Mouse (Mus musculus) limb, embryonic 10.5 days (tissue): ENCODE results near the gene Slc36a1. TPM values are rescaled to one million over a fixed set of nuclear protein-coding genes. Genes with fewer than 3 reads are reported as not detected.
A peak's percentile ranks its signal among the peaks of the same experiment; 100 is the strongest.

ENCODE experiments used
- DNase-seq: peaks from one replicate; pipeline ENCODE4 v3.0.0-alpha.2; 2017; ENCODE audit warnings: low spot score
- H3K27ac ChIP-seq: fragments of 300-500 bp; sonication (generic); 2 replicates; pipeline ENCODE4 v1.5.1; 2016; ENCODE audit warnings: mild to moderate bottlenecking
- H3K27me3 ChIP-seq: fragments of 300-500 bp; sonication (generic); 2 replicates; pipeline ENCODE4 v1.6.1; 2016; ENCODE audit warnings: low read depth, mild to moderate bottlenecking; ENCODE audit not compliant: poor library complexity, severe bottlenecking
- H3K36me3 ChIP-seq: fragments of 300-500 bp; sonication (generic); 2 replicates; pipeline ENCODE4 v1.6.1; 2016; ENCODE audit warnings: mild to moderate bottlenecking, moderate library complexity
- H3K4me1 ChIP-seq: fragments of 300-500 bp; sonication (generic); 2 replicates; pipeline ENCODE4 v1.6.1; 2016
- H3K4me3 ChIP-seq: fragments of 300-500 bp; sonication (generic); 2 replicates; pipeline ENCODE4 v1.5.1; 2016; ENCODE audit warnings: mild to moderate bottlenecking, moderate library complexity
- H3K9me3 ChIP-seq: fragments of 300-500 bp; sonication (generic); replicated peaks from 2 replicates; pipeline ENCODE4 v1.6.1; 2016; ENCODE audit warnings: mild to moderate bottlenecking
- WGBS: fragments of 180-500 bp; shearing (Covaris S2); methylation state at CpG from one replicate; pipeline ENCODE4 v1.1.7; 2016; 5-methylcytosine and 5-hydroxymethylcytosine counted together
- polyA plus RNA-seq: library from polyadenylated mRNA; unstranded; fragments of >200 nt; fragmentation: Nextera tagmentation; extraction: Ambion mirVana; gene quantifications from 2 replicates; pipeline ENCODE4 v1.2.1, GENCODE M21; 2016

The Slc36a1 gene
- polyA plus RNA-seq, 1 experiment from 2014 or later = 1.2 TPM

DNA sequence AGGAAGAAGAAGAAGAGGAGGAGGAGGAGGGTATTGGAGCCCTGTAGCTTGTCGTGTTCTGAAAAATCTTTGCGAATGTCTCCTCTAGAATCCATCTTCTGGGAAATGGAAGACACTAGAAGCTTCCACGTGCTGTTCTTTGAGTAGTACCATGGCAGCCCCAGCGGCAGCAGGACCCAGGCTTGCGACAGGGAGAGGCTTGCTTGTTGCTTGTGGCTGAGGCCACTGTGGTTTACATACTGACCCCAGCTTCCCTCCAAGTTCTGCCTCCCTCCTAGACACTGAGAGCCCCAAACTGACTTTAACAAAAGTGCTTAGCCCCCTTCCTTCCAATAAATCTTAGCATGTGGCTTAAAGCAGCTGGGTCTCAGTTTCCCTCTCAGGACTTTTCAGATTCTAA is 19.9 kb upstream of the Slc36a1 start:
- WGBS = 87% methylated on average over 5 of the region's 5 CpGs
- Histone ChIP-seq H3K27ac (no peak overlapping the region), H3K4me1 (peaks cover 10% of the 10 kb centered on the region; the same call in 1 of the 2 replicates), H3K9me3 (no peaks in the 10 kb centered on the region), H3K27me3 (no peaks in the 10 kb centered on the region), H3K36me3 (no peaks in the 10 kb centered on the region), H3K4me3 (no peak overlapping the region)
- DNase-seq = no peak

DNA sequence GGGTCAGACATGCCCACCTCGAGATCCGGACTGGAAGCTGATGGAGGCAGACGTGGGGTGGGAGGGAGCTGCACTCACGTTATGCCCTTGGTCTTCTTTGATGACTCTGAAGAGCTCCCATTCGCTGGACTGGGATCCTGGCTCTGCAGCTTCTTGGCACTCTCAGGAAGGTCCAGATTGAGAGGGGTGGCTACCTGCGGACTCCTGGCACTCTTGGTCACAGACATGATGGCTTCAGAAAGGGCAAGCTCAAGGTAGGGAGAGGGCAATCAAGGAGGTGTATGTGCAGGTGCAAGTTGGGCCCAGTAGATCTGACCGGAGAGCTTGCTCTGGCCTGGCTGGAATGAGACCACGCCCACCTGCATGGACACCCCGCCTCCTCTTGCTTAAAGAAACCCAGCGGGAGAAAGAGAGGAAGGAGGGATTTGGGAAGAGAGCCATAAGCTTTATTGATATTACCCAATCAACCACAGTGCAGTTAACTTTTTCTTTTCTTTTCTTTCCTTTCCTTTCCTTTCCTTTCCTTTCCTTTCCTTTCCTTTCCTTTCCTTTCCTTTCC is 19.3 kb upstream of the Slc36a1 start, which contains the start of gene Slc36a2:
Slc36a2 (minus strand) TSS at position 345 of the 559 bp plus-strand sequence.
- DNase-seq = no peak
- H3K36me3 ChIP-seq = no peaks in the 10 kb centered on the region
- no peak within 1 kb of the TSS for H3K27ac ChIP-seq
- WGBS = 34% methylated on average over 10 of the region's 10 CpGs
- H3K27me3 ChIP-seq = no peaks in the 10 kb centered on the region
- no peak within 1 kb of the TSS for H3K4me3 ChIP-seq
- H3K4me1 ChIP-seq = peaks cover 10% of the 10 kb centered on the region; the same call in 1 of the 2 replicates
- no peaks in the 10 kb centered on the region for H3K9me3 ChIP-seq

DNA sequence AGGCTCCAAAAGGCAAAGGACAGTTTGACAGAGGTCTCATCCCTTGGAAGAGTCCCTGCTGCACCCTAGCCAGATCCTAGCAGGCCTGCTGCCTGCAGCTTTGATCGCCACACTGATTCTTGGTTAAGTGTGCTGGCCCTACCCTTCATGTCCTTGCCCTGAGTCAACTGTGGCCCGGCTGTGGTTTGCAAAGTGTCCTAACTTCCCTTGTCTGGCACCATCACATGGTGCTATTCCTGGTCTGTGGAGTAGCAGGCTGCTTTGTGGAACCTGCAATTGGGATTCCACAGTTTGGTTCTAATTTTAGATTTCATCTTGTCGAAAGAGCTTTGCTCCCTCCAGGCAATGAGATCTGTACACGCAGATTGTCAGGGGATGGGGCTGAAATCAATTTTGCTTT is 16.9 kb upstream of the Slc36a1 start:
- H3K9me3 ChIP-seq = no peaks in the 10 kb centered on the region
- peaks cover 10% of the 10 kb centered on the region; the same call in 1 of the 2 replicates for H3K4me1 ChIP-seq
- no peak overlapping the region for H3K4me3 ChIP-seq
- H3K27me3 ChIP-seq = no peaks in the 10 kb centered on the region
- H3K36me3 ChIP-seq = no peaks in the 10 kb centered on the region
- 86% methylated on average over 4 of the region's 4 CpGs for WGBS
- no peak for DNase-seq
- H3K27ac ChIP-seq = no peak overlapping the region

DNA sequence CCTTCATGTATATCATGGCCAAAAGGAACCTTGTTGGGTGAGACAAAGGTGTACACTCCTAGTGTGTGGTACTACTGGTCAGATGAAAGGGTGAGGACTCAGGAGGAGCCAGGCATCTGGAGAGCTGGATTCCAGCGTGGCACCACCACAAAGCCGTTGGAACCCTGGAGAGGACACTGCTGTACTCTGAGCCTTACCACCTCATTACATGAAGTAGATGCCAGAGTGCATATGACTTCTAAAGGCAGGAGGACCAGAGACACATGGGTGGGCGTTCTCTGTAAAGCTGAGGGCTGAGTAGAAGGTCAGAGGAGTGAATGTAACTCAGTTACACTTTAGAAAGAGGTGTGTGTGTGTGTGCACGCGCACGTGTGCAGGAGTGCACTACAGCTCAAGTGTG is 16.4 kb upstream of the Slc36a1 start:
- Histone ChIP-seq H3K27me3 (no peaks in the 10 kb centered on the region), H3K36me3 (no peaks in the 10 kb centered on the region), H3K27ac (no peak overlapping the region), H3K4me3 (no peak overlapping the region), H3K4me1 (peaks cover 10% of the 10 kb centered on the region; the same call in 1 of the 2 replicates), H3K9me3 (no peaks in the 10 kb centered on the region)
- DNase-seq = no peak
- 84% methylated on average over 6 of the region's 6 CpGs for WGBS

DNA sequence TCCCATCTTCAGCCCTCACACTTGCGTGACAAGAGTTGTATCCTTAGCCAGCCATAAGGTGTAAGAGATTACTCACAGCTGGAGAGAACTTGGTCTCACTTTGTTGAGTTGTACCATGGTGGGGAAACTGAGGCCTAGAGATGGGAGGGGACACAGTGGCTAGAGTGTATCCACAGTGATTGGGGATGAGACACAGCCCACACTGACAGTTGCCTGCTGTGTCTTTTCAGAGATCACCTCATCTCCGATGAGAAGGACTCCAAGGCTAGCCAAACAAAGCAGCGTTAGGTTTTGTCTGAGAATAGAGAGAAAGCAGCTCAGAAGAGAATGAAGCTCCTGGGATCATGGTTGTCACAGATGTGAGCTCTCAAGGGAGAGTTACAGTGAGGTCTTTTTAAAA is 13.9 kb upstream of the Slc36a1 start:
- no peaks in the 10 kb centered on the region for H3K4me1 ChIP-seq
- no peaks in the 10 kb centered on the region for H3K9me3 ChIP-seq
- no peak overlapping the region for H3K27ac ChIP-seq
- H3K4me3 ChIP-seq = no peak overlapping the region
- no peaks in the 10 kb centered on the region for H3K36me3 ChIP-seq
- H3K27me3 ChIP-seq = no peaks in the 10 kb centered on the region
- 88% methylated on average over 3 of the region's 3 CpGs for WGBS
- no peak for DNase-seq

DNA sequence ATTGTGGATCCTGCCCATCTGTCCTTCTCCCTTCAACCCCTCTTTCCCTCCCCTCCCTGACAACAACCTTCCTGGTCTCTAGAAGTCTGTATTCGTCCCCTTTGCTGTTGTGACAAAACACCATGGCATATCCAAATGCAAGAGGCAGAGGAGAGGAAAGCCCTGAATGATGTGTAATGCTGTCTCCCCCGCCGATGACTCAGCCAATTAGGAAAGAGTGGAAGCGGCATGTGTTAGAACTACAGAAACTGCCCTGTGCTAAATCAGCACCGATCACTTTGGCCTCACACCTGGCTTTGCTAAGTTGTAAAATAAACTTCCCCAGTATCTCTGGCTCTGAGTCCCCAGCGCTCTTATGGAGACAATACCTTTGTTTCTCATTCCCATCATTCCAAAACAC is 7.1 kb upstream of the Slc36a1 start:
- Histone ChIP-seq H3K9me3 (no peaks in the 10 kb centered on the region), H3K36me3 (no peaks in the 10 kb centered on the region), H3K27ac (no peak overlapping the region), H3K4me3 (no peak overlapping the region), H3K4me1 (no peaks in the 10 kb centered on the region), H3K27me3 (no peaks in the 10 kb centered on the region)
- no peak for DNase-seq
- 65% methylated on average over 6 of the region's 6 CpGs for WGBS

DNA sequence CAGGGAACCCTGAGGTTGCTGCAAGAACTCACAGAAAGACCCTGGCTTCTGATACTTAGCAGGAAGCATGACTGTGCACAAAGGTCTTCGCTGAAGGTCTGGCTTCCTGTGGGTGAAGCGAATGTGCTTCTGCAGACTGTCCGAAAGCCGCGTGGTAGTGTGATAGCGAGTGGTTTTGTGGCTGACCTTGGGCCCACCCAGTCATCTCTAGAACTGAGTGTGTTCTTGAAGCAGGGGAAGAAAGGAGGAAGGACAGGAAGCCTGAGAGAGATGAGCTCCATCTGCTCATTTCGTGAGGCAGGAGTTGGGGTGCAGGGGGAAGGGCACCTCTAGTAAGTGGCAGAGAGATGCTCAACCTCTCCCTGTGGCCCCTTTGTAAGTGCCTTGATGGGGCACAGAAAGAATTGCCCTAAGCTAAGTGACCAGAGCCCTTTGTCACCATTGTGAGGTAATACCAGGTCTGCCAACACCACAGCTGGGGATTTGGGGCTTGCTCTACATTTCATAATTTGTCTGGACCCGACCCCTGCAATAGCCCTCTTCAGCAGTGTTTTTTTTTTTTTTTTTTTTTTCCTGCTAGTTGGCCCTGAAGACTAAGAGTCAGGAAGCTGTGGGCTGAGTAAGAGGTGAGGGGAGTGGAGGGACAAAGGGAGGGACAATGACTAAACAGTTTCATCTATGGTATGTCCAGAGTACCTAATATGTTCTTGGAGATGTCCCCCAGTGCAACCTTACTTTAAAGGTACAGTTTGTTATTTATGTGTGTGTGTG is 6.2 kb upstream of the Slc36a1 start:
- Histone ChIP-seq H3K27ac (no peak overlapping the region), H3K36me3 (no peaks in the 10 kb centered on the region), H3K4me3 (no peak overlapping the region), H3K4me1 (no peaks in the 10 kb centered on the region), H3K27me3 (no peaks in the 10 kb centered on the region), H3K9me3 (no peaks in the 10 kb centered on the region)
- DNase-seq = no peak
- 85% methylated on average over 8 of the region's 8 CpGs for WGBS

DNA sequence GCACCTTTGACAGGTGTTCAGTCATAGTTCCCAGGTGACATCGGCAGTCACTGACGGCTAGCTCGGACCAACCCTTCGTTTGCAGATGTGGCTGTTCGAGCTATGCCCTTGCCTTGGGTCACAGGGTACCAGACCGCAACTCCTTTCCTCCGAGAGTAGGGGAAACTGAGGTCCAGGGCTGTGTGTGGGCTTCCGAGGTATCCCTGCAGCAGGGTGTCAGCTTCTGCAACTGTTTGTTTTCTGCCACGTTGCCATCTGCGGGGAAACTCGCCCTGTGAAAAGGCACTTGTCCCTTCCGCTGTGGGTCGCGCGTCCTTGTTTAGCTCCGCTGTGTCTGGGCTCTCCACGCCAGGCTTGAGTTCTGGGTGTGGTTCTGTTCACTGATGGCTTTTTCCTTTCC is 452 bp downstream of the Slc36a1 start:
- Histone ChIP-seq H3K27me3 (no peaks in the 10 kb centered on the region), H3K9me3 (no peaks in the 10 kb centered on the region), H3K36me3 (no peaks in the 10 kb centered on the region), H3K4me1 (peaks cover 19% of the 10 kb centered on the region), H3K27ac (peak overlapping the region; percentile 78), H3K4me3 (peak overlapping the region; percentile 76)
- no peak for DNase-seq
- 10% methylated on average over 17 of the region's 17 CpGs for WGBS

DNA sequence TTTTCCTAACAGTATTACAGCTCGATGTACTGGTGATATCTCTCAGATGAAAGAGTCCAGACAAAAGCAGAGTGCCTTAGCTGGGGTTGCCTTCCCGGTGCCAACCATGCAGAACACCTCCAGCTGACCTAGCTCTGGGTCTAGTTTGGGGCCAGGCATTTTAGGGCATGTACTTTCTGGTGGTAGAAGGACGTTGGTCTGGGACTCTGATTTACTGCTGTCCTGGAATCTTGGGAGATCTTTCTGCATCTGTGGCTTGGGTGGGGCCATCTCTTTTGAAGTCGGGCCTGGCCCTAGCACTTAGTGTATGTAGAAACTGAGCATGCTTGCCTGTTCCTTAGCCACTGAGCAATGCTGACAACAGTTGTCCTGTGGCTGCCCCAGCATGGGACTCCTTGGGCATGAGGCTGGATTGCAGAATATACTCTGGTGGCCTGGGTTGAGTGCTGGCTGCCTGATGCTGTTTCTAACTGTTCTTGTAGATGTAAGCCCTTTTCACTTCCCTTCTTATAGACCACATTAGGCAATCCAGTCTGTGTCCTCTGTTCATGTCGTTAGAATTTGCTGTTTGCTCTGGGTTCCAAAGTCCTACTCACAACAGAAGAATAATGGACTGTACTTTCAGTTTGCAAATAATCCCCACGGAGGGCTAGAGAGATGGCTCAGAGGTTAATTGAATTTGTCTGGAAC is 4.0 kb downstream of the Slc36a1 start:
- Histone ChIP-seq H3K27ac (no peak overlapping the region), H3K4me3 (no peak overlapping the region), H3K9me3 (no peaks in the 10 kb centered on the region), H3K36me3 (no peaks in the 10 kb centered on the region), H3K27me3 (no peaks in the 10 kb centered on the region), H3K4me1 (peaks cover 36% of the 10 kb centered on the region)
- DNase-seq = no peak
- 70% methylated on average over 6 of the region's 6 CpGs for WGBS

DNA sequence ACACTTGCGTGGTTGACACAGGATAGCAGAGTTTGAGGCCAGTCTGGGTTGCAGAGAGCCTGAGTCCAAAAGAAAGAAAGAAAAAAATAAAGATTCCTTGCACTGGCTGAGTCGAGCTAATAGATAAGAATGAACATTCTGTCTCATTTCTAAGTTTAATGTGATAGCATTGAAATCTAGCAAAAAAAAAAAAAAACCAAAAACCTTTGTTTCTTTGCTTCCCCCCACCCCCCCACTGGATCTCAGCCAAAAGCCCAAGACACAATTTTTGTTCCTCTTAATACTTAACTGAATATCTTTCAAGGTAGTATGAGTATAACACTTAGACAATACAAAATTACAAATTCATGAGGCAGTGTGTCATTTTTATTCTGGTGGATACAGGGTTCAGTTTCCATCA is 4.9 kb downstream of the Slc36a1 start:
- Histone ChIP-seq H3K9me3 (no peaks in the 10 kb centered on the region), H3K4me1 (peaks cover 36% of the 10 kb centered on the region), H3K27me3 (no peaks in the 10 kb centered on the region), H3K4me3 (no peak overlapping the region), H3K27ac (no peak overlapping the region), H3K36me3 (no peaks in the 10 kb centered on the region)
- no peak for DNase-seq
- 87% methylated on average over 2 of the region's 2 CpGs for WGBS

DNA sequence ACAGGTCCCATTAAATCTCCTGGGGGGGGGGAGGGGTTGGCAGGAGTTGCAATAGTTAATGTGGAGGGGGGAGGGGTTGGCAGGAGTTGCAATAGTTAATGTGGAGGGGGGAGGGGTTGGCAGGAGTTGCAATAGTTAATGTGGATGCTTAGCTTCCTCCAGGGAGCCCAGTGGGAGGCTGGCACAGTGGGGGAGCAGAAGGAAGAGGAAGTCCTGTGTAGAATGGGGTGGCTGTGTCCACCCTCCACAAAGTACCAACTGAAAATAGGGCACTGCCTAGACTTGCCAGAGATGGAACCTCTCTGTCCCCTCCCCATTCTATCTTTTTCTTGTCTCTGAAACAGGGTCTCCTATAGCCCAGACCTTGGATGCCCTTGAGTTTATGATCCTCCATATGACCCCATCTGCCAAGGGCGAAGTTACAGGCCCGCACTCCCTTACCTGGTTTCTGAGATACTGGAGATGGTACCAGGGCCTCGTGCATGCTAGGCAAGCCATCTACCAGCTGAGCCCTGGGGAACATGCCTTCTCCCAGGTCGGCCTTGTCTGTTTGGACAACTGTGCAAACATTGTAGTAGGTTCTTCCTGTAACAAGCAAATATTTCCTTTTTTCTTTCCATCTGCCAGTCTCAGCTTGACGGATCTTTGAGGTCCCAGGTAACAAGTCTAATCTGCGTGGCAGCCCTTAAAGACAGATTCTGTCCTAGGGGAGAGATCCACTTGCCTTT is 5.6 kb downstream of the Slc36a1 start:
- 85% methylated on average over 6 of the region's 6 CpGs for WGBS
- H3K27ac ChIP-seq = no peak overlapping the region

DNA sequence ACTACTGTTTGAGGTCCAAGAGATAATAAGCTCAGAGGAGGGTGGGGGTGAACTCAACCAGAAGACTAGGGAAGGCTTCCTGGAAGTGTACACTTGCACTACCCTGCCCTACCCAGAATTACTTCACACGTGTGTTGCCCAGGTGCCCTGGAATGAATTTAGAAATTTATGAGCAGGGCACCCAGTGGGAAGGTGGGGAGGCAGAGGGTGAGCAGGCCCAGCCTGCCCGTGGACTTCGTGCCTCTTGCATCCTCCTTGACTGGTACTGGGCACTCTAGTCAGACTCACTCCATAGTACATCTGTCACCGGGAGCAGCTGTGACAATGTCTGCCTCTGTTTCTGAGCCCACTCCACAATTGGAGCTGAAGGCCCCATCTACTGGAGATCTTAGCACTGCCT is 9.4 kb downstream of the Slc36a1 start:
- 87% methylated on average over 4 of the region's 4 CpGs for WGBS
- no peak for DNase-seq
- no peaks in the 10 kb centered on the region for H3K27me3 ChIP-seq
- peaks cover 26% of the 10 kb centered on the region for H3K4me1 ChIP-seq
- no peak overlapping the region for H3K4me3 ChIP-seq
- no peaks in the 10 kb centered on the region for H3K9me3 ChIP-seq
- no peak overlapping the region for H3K27ac ChIP-seq
- no peaks in the 10 kb centered on the region for H3K36me3 ChIP-seq

More for the DNA sequence above, 5.6 kb downstream of the Slc36a1 start:
- Histone ChIP-seq H3K27me3 (no peaks in the 10 kb centered on the region), H3K36me3 (no peaks in the 10 kb centered on the region), H3K9me3 (no peaks in the 10 kb centered on the region), H3K4me1 (peaks cover 31% of the 10 kb centered on the region), H3K4me3 (no peak overlapping the region)
- DNase-seq = no peak

DNA sequence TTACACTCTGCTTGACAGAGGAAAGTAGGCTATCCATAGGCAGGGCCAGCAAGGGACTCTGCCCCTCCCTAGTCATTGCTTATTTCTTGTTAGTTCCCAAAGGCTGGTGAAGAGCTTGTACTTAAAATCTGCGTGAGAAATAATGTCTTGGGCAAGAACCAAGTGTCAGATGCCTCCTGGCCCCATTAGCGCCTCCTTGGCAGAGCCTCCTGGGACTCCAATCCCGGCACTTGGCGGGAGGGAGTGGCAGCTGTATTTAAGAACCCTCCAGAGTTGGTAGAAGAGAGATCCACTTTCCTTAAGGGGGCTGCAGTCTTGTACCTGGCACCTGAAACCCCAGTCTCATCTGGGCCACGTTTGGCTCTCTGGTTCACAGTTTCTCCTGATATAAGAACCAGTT is 10.0 kb downstream of the Slc36a1 start:
- Histone ChIP-seq H3K4me3 (no peak overlapping the region), H3K27ac (no peak overlapping the region), H3K27me3 (no peaks in the 10 kb centered on the region), H3K9me3 (no peaks in the 10 kb centered on the region), H3K4me1 (peaks cover 22% of the 10 kb centered on the region), H3K36me3 (no peaks in the 10 kb centered on the region)
- no peak for DNase-seq
- WGBS = 84% methylated on average over 5 of the region's 5 CpGs
